Mouse (Mus musculus) urinary bladder, postnatal 10 days (tissue): ENCODE results near the gene Reep6.
A peak's percentile ranks its signal among the peaks of the same experiment; 100 is the strongest.

Experiments
- DNase-seq: peaks from one replicate; pipeline ENCODE4 v3.0.0; 2022; ENCODE audit warnings: low spot score

The Reep6 gene

DNA sequence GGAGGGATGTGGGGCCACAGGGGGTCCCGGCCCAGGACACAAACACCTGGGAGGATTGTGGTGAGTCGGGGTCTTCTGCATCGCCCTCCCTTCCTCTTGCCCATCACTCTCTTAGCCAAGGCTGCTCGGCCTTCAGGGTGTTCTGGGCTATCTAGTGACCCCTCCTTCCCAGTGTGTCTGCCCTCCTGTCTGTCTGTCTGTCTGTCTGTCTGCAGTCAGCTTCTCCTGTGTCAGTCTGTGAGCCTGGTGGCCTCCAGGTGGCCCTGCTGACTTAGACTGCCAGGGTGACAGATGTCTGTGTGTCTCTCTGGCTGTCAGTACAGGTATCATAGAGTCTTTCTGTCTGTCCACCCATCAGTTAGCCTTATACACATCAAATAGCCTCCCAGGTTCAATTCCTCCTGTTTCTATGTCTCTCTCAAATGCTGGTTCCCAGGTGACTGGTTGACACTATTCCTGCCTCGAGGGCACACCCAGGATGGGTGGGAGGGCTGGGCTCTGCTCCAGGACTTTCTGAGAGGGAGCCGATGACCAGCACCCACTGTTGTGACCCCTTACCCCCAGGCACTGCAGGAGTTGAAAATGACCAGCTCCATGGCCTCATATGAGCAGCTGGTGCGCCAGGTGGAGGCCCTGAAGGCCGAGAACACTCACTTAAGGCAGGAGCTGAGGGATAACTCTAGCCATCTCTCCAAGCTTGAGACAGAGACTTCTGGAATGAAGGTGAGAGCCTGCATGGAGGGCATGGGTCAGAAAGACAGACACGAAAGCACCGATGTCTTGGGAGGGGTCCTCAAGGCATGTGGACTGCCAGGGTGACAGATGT lies 28.3 kb upstream of the Reep6 start:
- no peak for DNase-seq

DNA sequence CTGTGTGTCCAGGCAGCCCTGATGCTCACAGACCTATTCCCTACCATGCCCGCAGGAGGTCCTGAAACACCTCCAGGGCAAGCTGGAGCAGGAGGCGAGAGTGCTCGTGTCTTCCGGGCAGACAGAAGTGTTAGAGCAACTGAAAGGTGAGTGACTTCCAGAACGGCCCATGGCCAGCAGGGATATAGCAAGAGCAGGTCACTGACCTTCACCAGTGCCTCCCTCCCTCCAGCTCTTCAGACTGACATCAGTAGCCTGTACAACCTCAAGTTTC lies 27.7 kb upstream of the Reep6 start:
- DNase-seq = no peak

- DNase-seq = no peak
These were observed 27.3 kb upstream of the Reep6 start for GRCm38 (mm10) chr10:80302471-80302881.

DNA sequence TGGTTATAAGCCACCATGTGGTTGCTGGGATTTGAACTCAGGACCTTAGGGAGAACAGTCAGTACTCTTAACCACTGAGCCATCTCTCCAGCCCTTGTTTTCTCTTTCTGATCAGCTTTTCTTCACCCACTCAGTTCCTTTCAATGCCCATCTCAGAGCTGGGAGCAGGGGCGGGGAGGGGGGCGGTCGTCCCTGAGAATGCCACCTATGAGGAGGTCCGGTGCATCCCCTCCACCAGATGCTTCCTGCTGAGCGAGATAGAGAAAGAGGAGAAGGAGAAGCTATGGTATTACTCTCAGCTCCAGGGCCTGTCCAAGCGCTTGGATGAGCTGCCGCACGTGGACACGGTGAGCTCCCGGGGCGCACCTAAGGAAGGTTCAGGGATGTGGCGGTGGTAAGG lies 25.3 kb upstream of the Reep6 start:
- DNase-seq = no peak

DNA sequence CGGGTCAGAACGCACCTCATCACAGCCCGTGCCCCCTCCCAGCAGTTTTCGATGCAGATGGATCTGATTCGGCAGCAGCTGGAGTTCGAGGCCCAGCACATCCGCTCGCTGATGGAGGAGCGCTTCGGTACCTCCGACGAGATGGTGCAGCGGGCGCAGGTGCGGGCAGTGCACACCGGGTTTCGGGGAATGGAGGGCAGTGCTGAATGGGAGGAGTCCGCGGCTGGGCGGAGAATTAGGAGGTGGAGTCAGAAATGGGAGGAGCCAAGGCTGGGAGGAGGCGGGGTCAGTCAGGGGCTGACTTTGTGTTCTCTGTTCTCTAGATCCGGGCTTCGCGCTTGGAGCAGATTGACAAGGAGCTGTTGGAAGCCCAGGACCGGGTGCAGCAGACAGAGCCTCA lies 24.9 kb upstream of the Reep6 start:
- no peak for DNase-seq

GRCm38 (mm10) chr10:80311560-80311959 lies 18.2 kb upstream of the Reep6 start:
- DNase-seq = no peak

GRCm38 (mm10) chr10:80312586-80313504 lies 16.9 kb upstream of the Reep6 start:
- no peak for DNase-seq

DNA sequence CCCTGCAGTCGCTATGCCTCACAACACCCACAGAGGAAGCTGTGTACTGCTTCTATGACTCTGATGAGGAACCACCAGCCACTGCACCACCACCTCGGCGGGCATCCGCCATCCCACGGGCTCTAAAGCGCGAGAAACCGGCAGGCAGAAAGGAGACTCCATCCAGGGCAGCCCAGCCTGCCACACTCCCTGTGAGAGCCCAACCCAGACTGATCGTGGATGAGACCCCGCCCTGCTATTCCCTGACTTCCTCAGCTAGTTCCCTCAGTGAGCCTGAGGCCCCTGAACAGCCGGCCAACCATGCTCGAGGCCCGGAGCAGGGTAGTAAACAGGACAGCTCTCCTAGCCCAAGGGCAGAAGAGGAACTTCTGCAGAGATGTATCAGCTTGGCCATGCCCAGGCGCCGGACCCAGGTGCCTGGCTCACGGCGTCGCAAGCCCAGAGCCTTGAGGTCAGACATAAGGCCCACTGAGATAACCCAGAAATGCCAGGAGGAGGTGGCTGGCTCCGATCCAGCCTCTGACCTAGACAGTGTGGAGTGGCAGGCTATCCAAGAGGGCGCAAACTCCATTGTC lies 16.0 kb upstream of the Reep6 start:
- no peak for DNase-seq

GRCm38 (mm10) chr10:80314494-80315001 lies 15.2 kb upstream of the Reep6 start:
- no peak for DNase-seq

GRCm38 (mm10) chr10:80315315-80315714 lies 14.4 kb upstream of the Reep6 start:
- no peak for DNase-seq

DNA sequence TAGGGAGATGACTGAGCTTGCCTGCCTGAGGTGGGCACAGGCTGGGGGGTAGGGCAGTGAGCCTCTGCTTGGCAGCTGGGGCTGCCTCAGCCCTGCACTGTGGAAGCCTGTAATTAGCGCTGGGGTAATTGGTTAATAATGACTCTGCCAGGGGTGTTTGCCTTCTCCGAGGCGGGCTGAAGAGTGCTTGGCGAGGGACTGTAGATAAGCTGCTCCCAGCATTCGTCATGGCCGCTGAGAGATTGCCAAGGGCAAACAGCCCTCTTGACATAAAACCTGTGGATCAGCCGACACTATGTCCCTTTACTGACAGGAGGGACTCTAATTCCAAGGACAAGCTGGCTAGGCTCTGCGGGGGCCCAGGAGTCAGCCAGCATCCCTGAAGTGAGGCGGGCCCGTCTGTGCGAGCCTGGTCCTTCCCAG lies 13.4 kb upstream of the Reep6 start:
- no peak for DNase-seq

- DNase-seq = no peak
These were observed 12.7 kb upstream of the Reep6 start for GRCm38 (mm10) chr10:80317011-80317410.

- DNase-seq = peak; percentile 68
These were observed 9.4 kb upstream of the Reep6 start, which contains the start of gene 2310011J03Rik for GRCm38 (mm10) chr10:80320340-80320760. 2310011J03Rik (minus strand) TSS chr10:80320537.

- DNase-seq = no peak
These were observed 8.6 kb upstream of the Reep6 start for GRCm38 (mm10) chr10:80321014-80321669.

DNA sequence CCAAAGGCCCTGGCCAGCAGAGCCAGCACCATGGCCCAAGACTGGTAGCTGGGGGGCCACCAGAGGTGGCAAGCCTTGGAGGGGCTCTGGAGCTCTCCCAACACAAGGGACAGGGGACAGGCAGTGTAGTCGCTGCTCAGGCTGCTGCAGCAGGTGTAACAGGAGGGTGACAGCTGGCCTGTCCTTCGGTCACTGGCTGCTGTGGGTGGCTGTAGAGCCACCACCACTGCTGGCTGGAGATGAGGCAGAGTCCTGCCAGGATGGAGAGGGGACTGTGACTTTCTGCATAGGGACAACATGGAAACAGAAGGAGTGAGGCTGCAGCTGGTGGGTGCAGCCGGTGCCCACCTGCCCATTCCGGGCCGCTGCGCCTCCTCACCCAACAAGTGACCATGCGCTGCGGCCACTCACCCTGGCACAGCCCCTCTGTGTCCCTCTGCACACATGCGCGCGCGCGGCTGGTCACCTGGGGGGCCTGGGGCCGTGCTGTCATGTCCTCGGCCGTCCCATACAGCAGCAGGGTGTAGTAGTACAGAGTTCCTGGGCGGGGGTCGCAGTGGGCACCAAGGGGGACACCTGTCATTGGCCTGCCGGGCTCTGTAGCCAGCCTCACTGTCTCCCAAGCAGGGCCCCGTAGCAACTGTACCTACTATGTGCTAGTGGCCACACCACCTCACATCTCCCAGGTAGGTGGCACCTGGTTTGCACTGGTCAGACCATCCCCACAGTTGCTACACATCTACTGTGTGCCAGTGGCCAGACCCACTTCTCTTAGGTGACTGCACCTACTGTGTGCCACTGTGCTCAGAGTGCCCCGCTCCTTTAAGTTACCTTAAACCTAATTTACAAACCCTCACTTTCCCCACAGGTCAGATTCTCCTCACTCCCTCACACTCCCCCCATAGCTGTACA lies 7.8 kb upstream of the Reep6 start:
- DNase-seq = no peak

GRCm38 (mm10) chr10:80322811-80323211 lies 6.9 kb upstream of the Reep6 start:
- DNase-seq = no peak

- no peak for DNase-seq
These were observed 6.3 kb upstream of the Reep6 start for GRCm38 (mm10) chr10:80323261-80324119.

DNA sequence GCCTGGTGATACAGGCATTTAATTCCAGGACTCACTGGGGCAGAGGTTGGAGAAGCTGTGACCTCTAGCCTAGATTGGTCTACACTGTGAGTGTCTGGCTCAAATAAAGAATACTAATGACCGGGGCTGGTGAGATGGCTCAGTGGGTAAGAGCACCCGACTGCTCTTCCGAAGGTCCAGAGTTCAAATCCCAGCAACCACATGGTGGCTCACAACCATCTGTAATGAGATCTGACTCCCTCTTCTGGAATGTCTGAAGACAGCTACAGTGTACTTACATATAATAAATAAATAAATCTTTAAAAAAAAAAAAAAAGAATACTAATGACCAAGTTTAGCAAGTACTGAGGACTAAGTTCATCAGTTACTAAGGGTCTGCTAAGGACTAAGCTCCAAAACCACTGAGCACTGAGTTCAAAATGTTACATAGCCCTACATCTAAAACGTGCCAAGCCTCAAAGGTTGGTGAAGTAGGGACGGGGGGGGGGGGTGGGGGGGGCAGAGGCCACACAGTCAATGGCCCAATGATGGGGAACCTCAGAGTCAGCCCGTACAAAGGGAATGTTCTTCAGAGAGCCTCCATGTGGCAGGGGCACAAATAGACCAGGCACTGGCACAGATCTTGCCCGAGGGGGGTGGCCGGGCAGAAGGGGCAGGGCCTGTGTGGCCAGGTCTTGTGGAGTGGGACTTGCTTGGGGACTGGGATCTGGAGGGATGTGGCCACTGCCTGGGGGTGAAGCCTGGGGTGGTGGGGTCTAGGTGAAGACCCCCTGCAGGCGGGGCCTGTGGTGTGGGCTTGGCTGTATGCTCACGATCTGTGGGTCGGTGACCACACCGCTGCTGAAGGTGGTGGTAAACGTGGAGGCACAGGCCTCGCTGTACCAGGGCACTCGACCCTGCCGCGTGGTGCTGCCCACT lies 5.4 kb upstream of the Reep6 start:
- no peak for DNase-seq

GRCm38 (mm10) chr10:80325045-80325444 lies 4.7 kb upstream of the Reep6 start:
- no peak for DNase-seq
